Mouse (Mus musculus) bone marrow macrophage, adult 2 months (primary cell): ENCODE results near the gene Dnm3.

Source experiments
- CTCF ChIP-seq: IDR thresholded peaks from 2 replicates; pipeline ENCODE4 v1.5.1; 2012; ENCODE audit warnings: low read depth, mild to moderate bottlenecking, low read length, moderate library complexity
- POLR2A ChIP-seq: IDR thresholded peaks from 2 replicates; pipeline ENCODE4 v1.6.1; 2012; ENCODE audit warnings: mild to moderate bottlenecking, low read depth, low read length, borderline replicate concordance

GRCm38 (mm10) chr1:162508211-162509005 is 30.6 kb upstream of the Dnm3 start:
- TF ChIP-seq CTCF, result no peak
- TF ChIP-seq POLR2A, result no peak
